Mouse (Mus musculus): ENCODE measurements around the gene Gm28308. TPM values are rescaled to one million over a fixed set of nuclear protein-coding genes. Genes with fewer than 3 reads are reported as not detected.

The Gm28308 gene
- polyA plus RNA-seq, 1 experiment from 2014 or later = not detected

DNA sequence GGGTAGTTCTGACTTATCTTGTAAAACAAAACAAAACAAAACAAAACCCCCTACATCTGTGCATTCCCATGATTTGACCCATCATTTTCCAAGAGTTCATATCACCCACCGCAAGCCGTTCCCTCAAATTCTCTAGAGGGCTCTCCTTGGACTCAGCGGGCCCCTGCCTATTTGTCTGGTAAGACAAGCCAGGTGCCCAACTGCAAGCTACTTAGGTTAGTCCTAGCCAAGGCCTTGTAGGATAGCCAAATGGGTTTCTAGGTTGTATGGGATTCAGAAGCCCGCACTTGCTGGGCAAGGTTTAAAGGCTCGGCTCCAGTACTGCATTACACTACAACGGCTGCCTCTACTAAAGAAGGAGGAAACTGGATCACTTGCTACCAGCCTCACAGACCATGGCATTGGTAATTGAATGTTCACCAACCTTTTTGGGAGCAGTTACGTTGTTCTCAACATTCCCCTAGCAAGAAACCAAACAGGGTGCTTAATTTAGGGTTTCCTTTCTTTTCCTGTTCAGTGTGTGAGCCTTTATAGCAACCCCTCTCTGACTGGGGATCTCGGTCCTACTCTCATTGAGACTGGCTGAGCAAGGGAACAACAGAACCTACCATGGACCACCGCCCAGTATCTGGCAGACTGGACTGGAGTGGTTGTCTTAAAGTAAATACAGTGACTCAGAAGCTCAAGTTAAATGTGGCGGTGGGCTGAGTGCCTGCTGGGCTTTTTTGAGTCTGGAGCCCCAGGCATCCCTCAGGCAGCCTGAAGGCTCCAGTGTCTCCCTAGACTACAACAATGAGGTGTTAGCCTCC is 24.4 kb upstream of the Gm28308 start:
- DNase-seq (ENCODE audit: low spot score) (no peak), ATAC-seq (no peak)
- peaks cover 98% of the 10 kb centered on the region for H3K27me3 ChIP-seq (replicated peaks; ENCODE audit: insufficient read depth, low read length)
- TF ChIP-seq CTCF (IDR thresholded peaks at IDR 0.05) = no peak
- no peak for TF ChIP-seq EP300 (IDR thresholded peaks at IDR 0.05)
- 13% methylated on average over 10 of the region's 10 CpGs for WGBS
- no peaks in the 10 kb centered on the region for H3K9me3 ChIP-seq (ENCODE audit: low read length)
- no peak overlapping the region for H3K4me3 ChIP-seq (ENCODE audit: low read depth, low read length)
- H3K36me3 ChIP-seq (ENCODE audit: insufficient read depth, low read length) = no peaks in the 10 kb centered on the region
- H3K4me1 ChIP-seq (ENCODE audit: insufficient read depth, low read depth, low read length) = no peaks in the 10 kb centered on the region; the same call in 1 of the 2 replicates
- no peak overlapping the region for H3K9ac ChIP-seq (replicated peaks; ENCODE audit: low read depth)
- H3K27ac ChIP-seq (ENCODE audit: low read length) = no peak overlapping the region
- no peak overlapping the region for H3K4me2 ChIP-seq (replicated peaks; ENCODE audit: low read depth, low read length)

GRCm38 (mm10) chr6:52236806-52237205 is 23.7 kb upstream of the Gm28308 start:
- Histone ChIP-seq H3K36me3 (ENCODE audit: insufficient read depth, low read length) (no peaks in the 10 kb centered on the region), H3K9me3 (ENCODE audit: low read length) (no peaks in the 10 kb centered on the region), H3K4me3 (ENCODE audit: low read depth, low read length) (no peak overlapping the region), H3K4me2 (replicated peaks; ENCODE audit: low read depth, low read length) (no peak overlapping the region), H3K27ac (ENCODE audit: low read length) (no peak overlapping the region), H3K9ac (replicated peaks; ENCODE audit: low read depth) (no peak overlapping the region), H3K27me3 (replicated peaks; ENCODE audit: insufficient read depth, low read length) (peaks cover 98% of the 10 kb centered on the region), H3K4me1 (ENCODE audit: insufficient read depth, low read depth, low read length) (no peaks in the 10 kb centered on the region; the same call in 1 of the 2 replicates)
- DNase-seq (ENCODE audit: low spot score) = no peak
- ATAC-seq = no peak
- WGBS = 13% methylated on average over 3 of the region's 3 CpGs
- no peak for TF ChIP-seq EP300 (IDR thresholded peaks at IDR 0.05)
- TF ChIP-seq CTCF (IDR thresholded peaks at IDR 0.05) = no peak

DNA sequence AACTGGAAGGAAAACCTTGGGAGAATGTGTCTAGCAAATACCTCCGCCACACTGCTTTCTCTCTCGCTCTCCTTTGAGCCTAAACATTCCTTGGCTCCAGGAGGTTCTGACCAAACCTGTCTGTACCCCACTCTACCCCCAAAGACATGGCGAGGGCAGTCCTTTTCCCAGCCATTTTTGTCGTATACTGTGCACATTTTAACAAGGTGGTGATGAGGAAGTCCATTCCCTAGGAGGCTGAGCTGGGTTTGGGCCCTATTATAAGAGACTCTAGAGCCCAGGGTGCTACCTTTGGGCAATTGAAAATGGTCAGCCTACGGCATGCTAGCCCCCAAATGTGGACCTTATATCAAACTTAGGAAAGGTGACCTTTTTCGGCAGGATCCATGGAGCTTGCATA is 22.7 kb upstream of the Gm28308 start:
- Histone ChIP-seq H3K4me2 (replicated peaks; ENCODE audit: low read depth, low read length) (no peak overlapping the region), H3K9ac (replicated peaks; ENCODE audit: low read depth) (no peak overlapping the region), H3K27me3 (replicated peaks; ENCODE audit: insufficient read depth, low read length) (peaks cover 95% of the 10 kb centered on the region), H3K9me3 (ENCODE audit: low read length) (no peaks in the 10 kb centered on the region), H3K36me3 (ENCODE audit: insufficient read depth, low read length) (no peaks in the 10 kb centered on the region), H3K27ac (ENCODE audit: low read length) (no peak overlapping the region), H3K4me3 (ENCODE audit: low read depth, low read length) (no peak overlapping the region), H3K4me1 (ENCODE audit: insufficient read depth, low read depth, low read length) (no peaks in the 10 kb centered on the region; the same call in 1 of the 2 replicates)
- no peak for DNase-seq (ENCODE audit: low spot score)
- TF ChIP-seq CTCF (IDR thresholded peaks at IDR 0.05) (no peak), EP300 (IDR thresholded peaks at IDR 0.05) (no peak)
- WGBS = 26% methylated on average over 6 of the region's 6 CpGs
- ATAC-seq = no peak

- 38% methylated on average over 9 of the region's 9 CpGs for WGBS
- Histone ChIP-seq H3K9ac (replicated peaks; ENCODE audit: low read depth) (no peak overlapping the region), H3K9me3 (ENCODE audit: low read length) (no peaks in the 10 kb centered on the region), H3K27ac (ENCODE audit: low read length) (no peak overlapping the region), H3K4me2 (replicated peaks; ENCODE audit: low read depth, low read length) (no peak overlapping the region), H3K4me1 (ENCODE audit: insufficient read depth, low read depth, low read length) (no peaks in the 10 kb centered on the region; the same call in 1 of the 2 replicates), H3K36me3 (ENCODE audit: insufficient read depth, low read length) (no peaks in the 10 kb centered on the region), H3K4me3 (ENCODE audit: low read depth, low read length) (no peak overlapping the region), H3K27me3 (replicated peaks; ENCODE audit: insufficient read depth, low read length) (peaks cover 95% of the 10 kb centered on the region)
- DNase-seq (ENCODE audit: low spot score) = no peak
- no peak for TF ChIP-seq CTCF (IDR thresholded peaks at IDR 0.05)
- TF ChIP-seq EP300 (IDR thresholded peaks at IDR 0.05) = no peak
- ATAC-seq = no peak
Observed at GRCm38 (mm10) chr6:52235267-52235666, 22.1 kb upstream of the Gm28308 start.

DNA sequence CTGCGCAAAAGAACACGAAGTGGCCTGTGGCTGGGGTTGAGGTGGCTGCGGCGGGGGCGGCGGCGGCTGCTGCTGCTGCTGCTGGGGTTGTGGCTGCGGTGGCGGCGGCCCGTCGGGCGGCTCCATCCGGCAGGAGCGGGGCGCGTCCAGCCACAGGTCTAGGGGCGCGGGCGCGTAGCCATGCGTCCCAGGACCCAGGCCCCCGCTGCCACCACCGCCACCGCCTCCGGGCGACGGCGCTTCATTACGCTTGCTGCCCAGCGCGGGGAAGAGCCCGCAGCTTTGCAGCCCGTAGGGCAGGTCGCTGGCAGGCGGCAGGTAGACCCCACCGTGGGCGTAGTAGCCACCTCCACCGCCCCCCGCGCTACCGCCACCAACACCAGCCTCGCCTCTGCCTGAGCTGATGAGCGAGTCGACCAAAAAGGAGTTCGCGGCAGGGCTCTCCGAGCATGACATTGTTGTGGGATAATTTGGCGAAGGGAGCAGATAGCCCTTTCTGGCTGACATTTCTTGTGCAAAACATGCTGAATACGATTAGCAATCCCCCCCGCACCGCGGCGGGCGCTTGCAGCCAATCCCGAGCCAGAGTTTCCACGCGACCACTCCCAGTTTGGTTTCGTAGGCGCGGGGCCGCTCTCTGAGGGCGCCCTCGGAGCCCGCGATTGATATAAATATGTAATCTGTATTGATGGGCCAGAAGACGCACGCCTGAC is 21.4 kb upstream of the Gm28308 start:
- peaks cover 95% of the 10 kb centered on the region for H3K27me3 ChIP-seq (replicated peaks; ENCODE audit: insufficient read depth, low read length)
- H3K9me3 ChIP-seq (ENCODE audit: low read length) = no peaks in the 10 kb centered on the region
- no peak overlapping the region for H3K4me3 ChIP-seq (ENCODE audit: low read depth, low read length)
- no peak overlapping the region for H3K9ac ChIP-seq (replicated peaks; ENCODE audit: low read depth)
- ATAC-seq (no peak), DNase-seq (ENCODE audit: low spot score) (no peak)
- TF ChIP-seq EP300 (IDR thresholded peaks at IDR 0.05) (no peak), CTCF (IDR thresholded peaks at IDR 0.05) (no peak)
- no peaks in the 10 kb centered on the region for H3K36me3 ChIP-seq (ENCODE audit: insufficient read depth, low read length)
- H3K27ac ChIP-seq (ENCODE audit: low read length) = no peak overlapping the region
- H3K4me1 ChIP-seq (ENCODE audit: insufficient read depth, low read depth, low read length) = no peaks in the 10 kb centered on the region
- no peak overlapping the region for H3K4me2 ChIP-seq (replicated peaks; ENCODE audit: low read depth, low read length)
- 4% methylated on average over 49 of the region's 68 CpGs for WGBS

Measured in lung, postnatal 0 days (tissue).